Mouse (Mus musculus): ENCODE results near the gene Lrg1. TPM values are rescaled to one million over a fixed set of nuclear protein-coding genes. Genes with fewer than 3 reads are reported as not detected.
A peak's percentile ranks its signal among the peaks of the same experiment; 100 is the strongest.

Gene Lrg1
- total and polyA plus RNA-seq, 3 experiments: not detected

- no peak for TF ChIP-seq ZKSCAN1 (IDR thresholded peaks at IDR 0.05; ENCODE audit: borderline replicate concordance, low read depth, low read length)
- no peak for TF ChIP-seq SIN3A (IDR thresholded peaks at IDR 0.05; ENCODE audit: low read length)
- TF ChIP-seq TCF12 (IDR thresholded peaks at IDR 0.05; ENCODE audit: low read depth, low read length): no peak
- no peak for TF ChIP-seq USF1 (IDR thresholded peaks at IDR 0.05; ENCODE audit: low read depth, low read length)
- TF ChIP-seq CTCF (conservative IDR thresholded peaks at IDR 0.05 in 1 of 2, IDR thresholded peaks at IDR 0.05 in 1 of 2; ENCODE audit: low read depth in 2 of 2, low read length in 2 of 2): no peak
- TF ChIP-seq RCOR1 (conservative IDR thresholded peaks at IDR 0.05; ENCODE audit: low read depth, low read length): no peak
- no peak for TF ChIP-seq CHD2 (IDR thresholded peaks at IDR 0.05; ENCODE audit: low read length)
- no peak for TF ChIP-seq EP300 (IDR thresholded peaks at IDR 0.05; ENCODE audit: low read length)
- no peak for TF ChIP-seq JUN (IDR thresholded peaks at IDR 0.05; ENCODE audit: insufficient read depth, low read depth, low read length)
- TF ChIP-seq MAZ (IDR thresholded peaks at IDR 0.05; ENCODE audit: low read depth, low read length): no peak
- TF ChIP-seq ZMIZ1 (IDR thresholded peaks at IDR 0.05; ENCODE audit: low read depth, low read length): no peak
- TF ChIP-seq ELF1 (IDR thresholded peaks at IDR 0.05; ENCODE audit: low read depth, low read length): no peak
- no peak for TF ChIP-seq PAX5 (IDR thresholded peaks at IDR 0.05; ENCODE audit: low read length)
- TF ChIP-seq ETS1 (conservative IDR thresholded peaks at IDR 0.05; ENCODE audit: low read depth, low read length): no peak
- no peak for TF ChIP-seq USF2 (conservative IDR thresholded peaks at IDR 0.05; ENCODE audit: low read depth, low read length)
- no peak for TF ChIP-seq JUND (conservative IDR thresholded peaks at IDR 0.05; ENCODE audit: low read depth, low read length)
- no peak for TF ChIP-seq UBTF (IDR thresholded peaks at IDR 0.05; ENCODE audit: low read depth, low read length)
- no peak for TF ChIP-seq RAD21 (IDR thresholded peaks at IDR 0.05; ENCODE audit: low read depth, low read length)
- no peak for TF ChIP-seq ZC3H11A (IDR thresholded peaks at IDR 0.05; ENCODE audit: low read depth, low read length)
- TF ChIP-seq NRF1 (IDR thresholded peaks at IDR 0.05; ENCODE audit: low read depth, low read length): no peak
- Histone ChIP-seq H3K4me3 (replicated peaks in 1 of 3; ENCODE audit: low read depth in 2 of 3, low read length in 2 of 3, poor library complexity in 1 of 3) (no peak overlapping the region), H3K79me2 (replicated peaks; ENCODE audit: control insufficient read depth, extremely low read depth, insufficient read depth, poor library complexity, severe bottlenecking) (no peaks in the 10 kb centered on the region), H3K27me3 (replicated peaks) (peaks cover 95% of the 10 kb centered on the region), H3K9ac (ENCODE audit: insufficient read depth, low read depth) (no peak overlapping the region), H3K36me3 (replicated peaks in 1 of 2; ENCODE audit: control insufficient read depth in 1 of 2, insufficient read depth in 1 of 2, low read length in 1 of 2) (no peaks in the 10 kb centered on the region), H3K9me3 (replicated peaks; ENCODE audit: low read length) (no peaks in the 10 kb centered on the region), H3K27ac (ENCODE audit: insufficient read depth, low read depth) (no peak overlapping the region), H3K4me2 (ENCODE audit: insufficient read depth, low read depth, poor library complexity, severe bottlenecking) (no peak overlapping the region), H3K4me1 (ENCODE audit: control insufficient read depth in 1 of 2, insufficient read depth in 2 of 2) (peaks cover 30 to 65% of the 10 kb centered on the region in 2 experiments)
- no peak for DNase-seq (ENCODE audit: extremely low read depth)
- in situ Hi-C loops (cut with MboI; ENCODE audit: low pct_ligation_motif_present, low pct_unique_long_range_greater_than_20kb, low sequenced_read_pairs) (no loop called here), dilution Hi-C loops (cut with MboI; ENCODE audit: extremely low pct_ligation_motif_present, extremely low pct_unique_long_range_greater_than_20kb, low sequenced_read_pairs) (no loop called here)
Observed at GRCm38 (mm10) chr17:56148790-56149618, 27.2 kb upstream of the Lrg1 start.

GRCm38 (mm10) chr17:56148280-56148679, 26.5 kb upstream of the Lrg1 start:
- no peak overlapping the region for H3K9ac ChIP-seq (ENCODE audit: insufficient read depth, low read depth)
- peak; percentile 75 for DNase-seq (ENCODE audit: extremely low read depth)
- H3K79me2 ChIP-seq (replicated peaks; ENCODE audit: control insufficient read depth, extremely low read depth, insufficient read depth, poor library complexity, severe bottlenecking): no peaks in the 10 kb centered on the region
- H3K9me3 ChIP-seq (replicated peaks; ENCODE audit: low read length): no peaks in the 10 kb centered on the region
- H3K27me3 ChIP-seq (replicated peaks): peaks cover 95% of the 10 kb centered on the region
- H3K36me3 ChIP-seq (replicated peaks in 1 of 2; ENCODE audit: control insufficient read depth in 1 of 2, insufficient read depth in 1 of 2, low read length in 1 of 2): no peaks in the 10 kb centered on the region
- no peak overlapping the region for H3K27ac ChIP-seq (ENCODE audit: insufficient read depth, low read depth)
- in situ Hi-C loops (cut with MboI; ENCODE audit: low pct_ligation_motif_present, low pct_unique_long_range_greater_than_20kb, low sequenced_read_pairs) (no loop called here), dilution Hi-C loops (cut with MboI; ENCODE audit: extremely low pct_ligation_motif_present, extremely low pct_unique_long_range_greater_than_20kb, low sequenced_read_pairs) (no loop called here)
- H3K4me3 ChIP-seq (replicated peaks in 1 of 3; ENCODE audit: low read depth in 2 of 3, low read length in 2 of 3, poor library complexity in 1 of 3): no peak overlapping the region
- no peak overlapping the region for H3K4me2 ChIP-seq (ENCODE audit: insufficient read depth, low read depth, poor library complexity, severe bottlenecking)
- peaks cover 27 to 72% of the 10 kb centered on the region in 2 experiments for H3K4me1 ChIP-seq (ENCODE audit: control insufficient read depth in 1 of 2, insufficient read depth in 2 of 2)
- no peak for TF ChIP-seq UBTF (IDR thresholded peaks at IDR 0.05; ENCODE audit: low read depth, low read length)
- no peak for TF ChIP-seq RCOR1 (conservative IDR thresholded peaks at IDR 0.05; ENCODE audit: low read depth, low read length)
- TF ChIP-seq ZKSCAN1 (IDR thresholded peaks at IDR 0.05; ENCODE audit: borderline replicate concordance, low read depth, low read length): no peak
- peak; percentile 32 for TF ChIP-seq ZNF384 (IDR thresholded peaks at IDR 0.05; ENCODE audit: low read depth, low read length)
- no peak for TF ChIP-seq GABPA (IDR thresholded peaks at IDR 0.05; ENCODE audit: insufficient replicate concordance, low read depth, low read length)
- TF ChIP-seq USF2 (conservative IDR thresholded peaks at IDR 0.05; ENCODE audit: low read depth, low read length): no peak
- TF ChIP-seq MAZ (IDR thresholded peaks at IDR 0.05; ENCODE audit: low read depth, low read length): no peak
- TF ChIP-seq USF1 (IDR thresholded peaks at IDR 0.05; ENCODE audit: low read depth, low read length): no peak
- peak; percentile 39; the same call in 1 of the 2 replicates for TF ChIP-seq IRF4 (IDR thresholded peaks at IDR 0.05; ENCODE audit: low read depth, low read length)
- no peak for TF ChIP-seq MAFK (IDR thresholded peaks at IDR 0.05; ENCODE audit: insufficient replicate concordance, low read length)
- TF ChIP-seq E2F4 (IDR thresholded peaks at IDR 0.05; ENCODE audit: insufficient replicate concordance, low read depth, low read length): no peak
- peak; percentile 56; the same call in 1 of the 2 replicates for TF ChIP-seq MAX (IDR thresholded peaks at IDR 0.05; ENCODE audit: low read length)
- TF ChIP-seq HCFC1 (IDR thresholded peaks at IDR 0.05; ENCODE audit: low read depth, low read length): no peak
- peak; percentile 66 for TF ChIP-seq ETS1 (conservative IDR thresholded peaks at IDR 0.05; ENCODE audit: low read depth, low read length)
- no peak for TF ChIP-seq NELFE (IDR thresholded peaks at IDR 0.05; ENCODE audit: low read depth, low read length)
- no peak for TF ChIP-seq TBP (conservative IDR thresholded peaks at IDR 0.05; ENCODE audit: low read depth, low read length)
- peak; percentile 87; the same call in 1 of the 2 replicates for TF ChIP-seq TCF12 (IDR thresholded peaks at IDR 0.05; ENCODE audit: low read depth, low read length)
- TF ChIP-seq BHLHE40 (IDR thresholded peaks at IDR 0.05; ENCODE audit: low read depth, low read length): peak; percentile 89
- TF ChIP-seq ZMIZ1 (IDR thresholded peaks at IDR 0.05; ENCODE audit: low read depth, low read length): no peak

Data from CH12.LX (cell line).